Mouse (Mus musculus): ENCODE measurements around the gene Zbtb11.

GRCm38 (mm10) chr16:55924010-55924409, 49.7 kb upstream of the Zbtb11 start:
- TF ChIP-seq MYC (IDR thresholded peaks at IDR 0.05; ENCODE audit: low read depth, low read length) (no peak), CTCF (IDR thresholded peaks at IDR 0.05 in 2 of 3, conservative IDR thresholded peaks at IDR 0.05 in 1 of 3; ENCODE audit: control insufficient read depth in 1 of 3, insufficient read depth in 1 of 3, low read depth in 2 of 3, low read length in 3 of 3, poor library complexity in 1 of 3, severe bottlenecking in 1 of 3) (no peak), POLR2A (IDR thresholded peaks at IDR 0.05; ENCODE audit: control insufficient read depth in 1 of 2, insufficient read depth in 1 of 2, low read depth in 1 of 2, low read length in 2 of 2, poor library complexity in 1 of 2) (no peak), RAD21 (IDR thresholded peaks at IDR 0.05; ENCODE audit: low read depth, low read length) (no peak), USF1 (IDR thresholded peaks at IDR 0.05; ENCODE audit: low read depth, low read length) (no peak), ZKSCAN1 (IDR thresholded peaks at IDR 0.05; ENCODE audit: low read depth, low read length) (no peak), USF2 (IDR thresholded peaks at IDR 0.05; ENCODE audit: borderline replicate concordance in 1 of 2, insufficient read depth in 1 of 2, low read depth in 1 of 2, low read length in 2 of 2) (no peak), TAL1 (IDR thresholded peaks at IDR 0.05; ENCODE audit: low read length) (no peak), GABPA (IDR thresholded peaks at IDR 0.05; ENCODE audit: low read depth, low read length) (no peak), UBTF (IDR thresholded peaks at IDR 0.05; ENCODE audit: borderline replicate concordance, insufficient read depth, low read depth, low read length) (no peak), TBP (IDR thresholded peaks at IDR 0.05; ENCODE audit: low read depth, low read length) (no peak), ZC3H11A (IDR thresholded peaks at IDR 0.05; ENCODE audit: low read depth, low read length) (no peak), MXI1 (IDR thresholded peaks at IDR 0.05; ENCODE audit: low read depth, low read length) (no peak), ELF1 (IDR thresholded peaks at IDR 0.05; ENCODE audit: low read depth, low read length) (no peak)

All from MEL (cell line).